Mouse (Mus musculus) right cerebral cortex, adult 18-20 months (tissue): Measurements from ENCODE around the gene Rhov.

Source experiments
- DNase-seq: peaks from one replicate; pipeline ENCODE4 v3.0.0; 2022; ENCODE audit warnings: mixed read lengths

Rhov gene

GRCm38 (mm10) chr2:119270643-119271331 is at the start of gene Rhov:
Gene Rhov (minus strand): TSS chr2:119271272.
- DNase-seq, result peak; percentile 74

GRCm38 (mm10) chr2:119320571-119320970 is 49.5 kb upstream of the Rhov start:
- DNase-seq, result no peak

GRCm38 (mm10) chr2:119318043-119318710 is 47.1 kb upstream of the Rhov start:
- no peak for DNase-seq

- no peak for DNase-seq
Observed at GRCm38 (mm10) chr2:119314742-119315310, 43.8 kb upstream of the Rhov start.

- DNase-seq, result no peak
Observed at GRCm38 (mm10) chr2:119313780-119314479, 42.9 kb upstream of the Rhov start.

GRCm38 (mm10) chr2:119312380-119312958 is 41.4 kb upstream of the Rhov start:
- DNase-seq, result no peak

GRCm38 (mm10) chr2:119311544-119311943 is 40.5 kb upstream of the Rhov start:
- DNase-seq, result no peak

GRCm38 (mm10) chr2:119304798-119305208 is 33.7 kb upstream of the Rhov start:
- DNase-seq, result no peak

GRCm38 (mm10) chr2:119304391-119304790 is 33.3 kb upstream of the Rhov start:
- no peak for DNase-seq

GRCm38 (mm10) chr2:119302876-119303275 is 31.8 kb upstream of the Rhov start:
- DNase-seq, result no peak

GRCm38 (mm10) chr2:119300819-119301493 is 29.9 kb upstream of the Rhov start:
- DNase-seq, result no peak

- peak; percentile 29 for DNase-seq
Observed at GRCm38 (mm10) chr2:119299981-119300818, 29.1 kb upstream of the Rhov start.

- DNase-seq, result no peak
Observed at GRCm38 (mm10) chr2:119298839-119299238, 27.8 kb upstream of the Rhov start.

- DNase-seq, result peak; percentile 52
Observed at GRCm38 (mm10) chr2:119298330-119298729, 27.3 kb upstream of the Rhov start.

GRCm38 (mm10) chr2:119297506-119297905 is 26.4 kb upstream of the Rhov start:
- no peak for DNase-seq

- no peak for DNase-seq
Observed at GRCm38 (mm10) chr2:119296756-119297155, 25.7 kb upstream of the Rhov start.

GRCm38 (mm10) chr2:119294411-119294810 is 23.3 kb upstream of the Rhov start:
- no peak for DNase-seq

GRCm38 (mm10) chr2:119293776-119294390 is 22.8 kb upstream of the Rhov start:
- DNase-seq, result no peak

GRCm38 (mm10) chr2:119293311-119293710 is 22.2 kb upstream of the Rhov start:
- DNase-seq, result no peak

- no peak for DNase-seq
Observed at GRCm38 (mm10) chr2:119292852-119293251, 21.8 kb upstream of the Rhov start.

GRCm38 (mm10) chr2:119292281-119292680 is 21.2 kb upstream of the Rhov start:
- DNase-seq, result no peak
